Mouse (Mus musculus) mesoderm, embryonic 11.5 days (tissue): ENCODE results near the gene Gnb5.

Experiments
- DNase-seq: peaks from one replicate; pipeline ENCODE4 v3.0.0-alpha.2; 2012; ENCODE audit warnings: low read depth, low spot score

Gene Gnb5

GRCm38 (mm10) chr9:75306126-75306898, at the start of gene Gnb5:
TSS of gene Gnb5 (plus strand) at chr9:75306288.
- DNase-seq = no peak

- no peak for DNase-seq
These were observed 47.3 kb upstream of the Gnb5 start for GRCm38 (mm10) chr9:75258792-75259191.

- DNase-seq = peak; percentile 20
These were observed 46.4 kb upstream of the Gnb5 start for GRCm38 (mm10) chr9:75259656-75260055.

GRCm38 (mm10) chr9:75261332-75261872, 44.7 kb upstream of the Gnb5 start:
- DNase-seq = peak; percentile 73

- DNase-seq = no peak
These were observed 43.8 kb upstream of the Gnb5 start for GRCm38 (mm10) chr9:75262235-75262826.

GRCm38 (mm10) chr9:75264008-75264718, 41.9 kb upstream of the Gnb5 start:
- DNase-seq = no peak

GRCm38 (mm10) chr9:75267147-75267546, 38.9 kb upstream of the Gnb5 start:
- DNase-seq = no peak

GRCm38 (mm10) chr9:75270382-75270781, 35.7 kb upstream of the Gnb5 start:
- DNase-seq = no peak

GRCm38 (mm10) chr9:75271539-75271938, 34.5 kb upstream of the Gnb5 start:
- no peak for DNase-seq

GRCm38 (mm10) chr9:75273646-75274045, 32.4 kb upstream of the Gnb5 start:
- no peak for DNase-seq

GRCm38 (mm10) chr9:75274486-75274885, 31.6 kb upstream of the Gnb5 start:
- no peak for DNase-seq

GRCm38 (mm10) chr9:75275051-75275450, 31.0 kb upstream of the Gnb5 start:
- DNase-seq = no peak

- no peak for DNase-seq
These were observed 25.3 kb upstream of the Gnb5 start for GRCm38 (mm10) chr9:75280814-75281213.

- DNase-seq = no peak
These were observed 23.9 kb upstream of the Gnb5 start for GRCm38 (mm10) chr9:75282179-75282578.

GRCm38 (mm10) chr9:75282830-75283229, 23.3 kb upstream of the Gnb5 start:
- peak; percentile 62 for DNase-seq

GRCm38 (mm10) chr9:75283636-75284035, 22.5 kb upstream of the Gnb5 start:
- DNase-seq = no peak

GRCm38 (mm10) chr9:75285363-75285762, 20.7 kb upstream of the Gnb5 start:
- no peak for DNase-seq

GRCm38 (mm10) chr9:75287636-75288035, 18.5 kb upstream of the Gnb5 start:
- no peak for DNase-seq

GRCm38 (mm10) chr9:75289545-75289944, 16.5 kb upstream of the Gnb5 start:
- DNase-seq = peak; percentile 21

- no peak for DNase-seq
These were observed 6.7 kb upstream of the Gnb5 start for GRCm38 (mm10) chr9:75299342-75299741.

GRCm38 (mm10) chr9:75303033-75303432, 3.1 kb upstream of the Gnb5 start:
- no peak for DNase-seq

GRCm38 (mm10) chr9:75303701-75304261, 2.3 kb upstream of the Gnb5 start:
- no peak for DNase-seq
